Mouse (Mus musculus) forebrain, embryonic 11.5 days (tissue): ENCODE data around the gene Cenpa. TPM values are rescaled to one million over a fixed set of nuclear protein-coding genes. Genes with fewer than 3 reads are reported as not detected.
A peak's percentile ranks its signal among the peaks of the same experiment; 100 is the strongest.

Experiments
- ATAC-seq: fragments of 200-750 bp; cut with Nextera tagmentation; replicated peaks from 2 replicates; pipeline ENCODE4 v1.8.0; 2017; ENCODE audit warnings: moderate TSS enrichment; ENCODE audit not compliant: low FRiP score
- DNase-seq: peaks from one replicate; pipeline ENCODE4 v3.0.0-alpha.2; 2017; ENCODE audit warnings: low spot score
- H3K27ac ChIP-seq: fragments of 300-500 bp; sonication (generic); 2 replicates; pipeline ENCODE4 v1.5.1; 2014; ENCODE audit warnings: low read depth, low read length
- H3K27me3 ChIP-seq: fragments of 300-500 bp; sonication (generic); 2 replicates; pipeline ENCODE4 v1.6.1; 2014; ENCODE audit warnings: mild to moderate bottlenecking, low read length, mixed read lengths; ENCODE audit not compliant: control insufficient read depth, insufficient read depth
- H3K36me3 ChIP-seq: fragments of 300-500 bp; sonication (generic); 2 replicates; pipeline ENCODE4 v1.6.1; 2014; ENCODE audit warnings: mild to moderate bottlenecking, low read length, moderate library complexity, mixed read lengths; ENCODE audit not compliant: control insufficient read depth, insufficient read depth
- H3K4me1 ChIP-seq: fragments of 300-500 bp; sonication (generic); replicated peaks from 2 replicates; pipeline ENCODE4 v1.6.1; 2014; ENCODE audit warnings: low read length, mixed read lengths; ENCODE audit not compliant: control insufficient read depth, insufficient read depth
- H3K4me2 ChIP-seq: fragments of 300-500 bp; sonication (generic); 2 replicates; pipeline ENCODE4 v1.6.1; 2014; ENCODE audit warnings: low read depth, mild to moderate bottlenecking, low read length, moderate library complexity, mixed read lengths; ENCODE audit not compliant: severe bottlenecking
- H3K4me3 ChIP-seq: fragments of 300-500 bp; sonication (generic); 2 replicates; pipeline ENCODE4 v1.5.1; 2014; ENCODE audit warnings: low read depth, low read length
- H3K9ac ChIP-seq: fragments of 300-500 bp; sonication (generic); 2 replicates; pipeline ENCODE4 v1.6.1; 2014; ENCODE audit warnings: low read length
- H3K9me3 ChIP-seq: fragments of 300-500 bp; sonication (generic); 2 replicates; pipeline ENCODE4 v1.6.1; 2016; ENCODE audit warnings: low read length, mixed read lengths; ENCODE audit not compliant: control insufficient read depth
- WGBS: fragments of 180-500 bp; shearing (Covaris S2); extraction: QIAGEN DNeasy Blood & Tissue Kit; methylation state at CpG from one replicate; pipeline ENCODE4 v1.1.7; 2014; 5-methylcytosine and 5-hydroxymethylcytosine counted together
- microRNA-seq: library from miRNA; unstranded; fragments of <30 nt; microRNA quantifications from one replicate; pipeline ENCODE4, GENCODE M21; 2016; ENCODE audit not compliant: insufficient number of aligned reads
- polyA plus RNA-seq: library from polyadenylated mRNA; unstranded; fragments of >200 nt; fragmentation: Nextera tagmentation; extraction: Ambion mirVana; gene quantifications from 2 replicates; pipeline ENCODE4 v1.2.1, GENCODE M21; 2014

Gene Cenpa
- polyA plus RNA-seq, 1 experiment from 2014 or later, result 447 TPM

DNA sequence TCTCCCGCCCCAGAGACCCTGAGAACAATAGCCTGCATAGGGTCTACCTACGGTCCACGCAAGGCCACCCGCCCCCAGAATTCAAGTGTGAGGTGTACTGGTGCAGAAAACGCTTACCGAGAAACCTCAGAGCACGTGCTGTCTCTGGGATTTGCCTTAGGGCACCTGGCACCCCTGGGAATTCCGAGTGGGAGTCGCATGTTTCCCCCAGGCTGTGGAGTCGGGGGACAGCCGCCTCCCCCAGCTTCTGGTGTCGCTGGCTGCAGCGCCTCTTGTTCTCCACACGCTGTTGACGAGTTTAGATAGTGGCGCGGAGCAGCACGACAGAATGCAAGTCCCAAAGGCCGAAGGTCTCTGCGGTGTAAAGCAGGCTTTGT is 46.7 kb downstream of the Cenpa start:
- Histone ChIP-seq H3K27me3 (no peaks in the 10 kb centered on the region), H3K9me3 (no peaks in the 10 kb centered on the region), H3K4me3 (peak overlapping the region; percentile 66), H3K27ac (peak overlapping the region; percentile 65), H3K4me2 (peak overlapping the region; percentile 95), H3K36me3 (no peaks in the 10 kb centered on the region), H3K4me1 (peaks cover 6% of the 10 kb centered on the region; the same call in 1 of the 2 replicates), H3K9ac (peak overlapping the region; percentile 88)
- WGBS, result under 1% methylated on average over 20 of the region's 20 CpGs
- DNase-seq, result peak; percentile 71
- 0 out of 2 replicates have a peak, but pooled peaks have one; percentile 4 for ATAC-seq

DNA sequence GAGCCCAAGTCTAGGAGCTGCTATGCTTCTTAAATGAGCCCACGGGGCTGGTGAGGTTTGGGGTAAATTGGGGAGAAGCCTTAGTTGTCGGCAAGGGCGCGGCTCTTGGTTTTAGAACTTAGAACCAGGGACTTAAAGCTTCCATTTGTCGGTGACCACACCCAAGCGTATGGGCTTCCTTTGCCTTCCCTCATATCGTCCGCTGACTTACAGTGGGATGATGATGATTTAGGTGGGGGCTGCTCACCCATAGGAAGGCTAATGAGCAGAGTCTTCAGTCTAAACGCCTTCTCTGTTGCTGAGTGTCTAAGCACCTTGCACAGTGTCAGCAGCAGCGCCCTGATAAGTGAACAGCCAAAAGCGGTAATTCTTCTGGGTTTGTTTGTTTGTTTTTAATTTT is 47.1 kb downstream of the Cenpa start:
- H3K9ac ChIP-seq, result peak overlapping the region; percentile 88
- no peaks in the 10 kb centered on the region for H3K36me3 ChIP-seq
- H3K27me3 ChIP-seq, result no peaks in the 10 kb centered on the region
- ATAC-seq (no peak), DNase-seq (no peak)
- 20% methylated on average over 11 of the region's 11 CpGs for WGBS
- peak overlapping the region; percentile 95 for H3K4me2 ChIP-seq
- peaks cover 9% of the 10 kb centered on the region; the same call in 1 of the 2 replicates for H3K4me1 ChIP-seq
- H3K4me3 ChIP-seq, result peak overlapping the region; percentile 66
- peak overlapping the region; percentile 65; the same call in 1 of the 2 replicates for H3K27ac ChIP-seq
- H3K9me3 ChIP-seq, result no peaks in the 10 kb centered on the region

DNA sequence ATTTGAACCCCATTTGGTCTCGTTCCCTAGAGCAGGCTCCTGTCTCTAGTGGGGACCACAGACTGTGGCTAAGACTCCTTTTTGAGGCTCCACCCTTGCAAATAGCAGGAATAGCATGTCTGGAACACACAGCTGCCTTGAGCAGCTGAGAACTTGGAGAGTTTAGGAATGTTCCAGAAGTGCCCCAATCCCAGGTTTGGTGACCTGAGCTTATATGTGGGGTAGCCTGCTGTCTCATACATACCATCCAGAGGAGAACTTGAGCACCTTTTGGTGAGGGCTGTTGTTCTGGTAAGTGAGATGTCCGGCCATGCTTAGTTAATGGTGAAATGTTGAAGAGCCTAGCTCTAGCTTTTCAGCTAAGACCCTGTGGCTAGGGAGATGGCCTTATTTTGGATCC is 49.7 kb downstream of the Cenpa start:
- 91% methylated on average over 2 of the region's 2 CpGs for WGBS
- Histone ChIP-seq H3K27me3 (no peaks in the 10 kb centered on the region), H3K4me2 (no peak overlapping the region), H3K36me3 (no peaks in the 10 kb centered on the region), H3K4me3 (no peak overlapping the region), H3K4me1 (peaks cover 11% of the 10 kb centered on the region; the same call in 1 of the 2 replicates), H3K27ac (no peak overlapping the region), H3K9ac (no peak overlapping the region), H3K9me3 (no peaks in the 10 kb centered on the region)
- ATAC-seq, result no peak
- DNase-seq, result no peak

DNA sequence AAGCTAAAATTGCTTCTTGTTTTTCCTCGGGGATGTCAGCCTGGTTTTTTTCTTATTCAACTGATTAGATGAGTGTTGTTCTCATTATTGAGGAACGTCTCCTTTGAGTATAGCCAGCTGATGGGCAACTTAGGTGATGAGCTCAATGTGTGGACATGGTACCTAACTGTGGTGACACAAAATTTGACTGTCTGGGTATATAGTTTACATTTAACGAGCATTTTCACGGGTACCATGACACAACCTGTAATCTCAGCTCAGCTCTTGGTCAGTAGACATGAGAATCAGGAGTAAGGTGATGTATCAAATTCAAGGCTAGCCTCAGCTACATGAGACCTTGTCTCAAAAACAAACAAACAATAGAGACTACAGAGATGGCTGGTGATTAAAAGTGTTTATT is 50.9 kb downstream of the Cenpa start:
- H3K4me1 ChIP-seq, result peaks cover 11% of the 10 kb centered on the region; the same call in 1 of the 2 replicates

DNA sequence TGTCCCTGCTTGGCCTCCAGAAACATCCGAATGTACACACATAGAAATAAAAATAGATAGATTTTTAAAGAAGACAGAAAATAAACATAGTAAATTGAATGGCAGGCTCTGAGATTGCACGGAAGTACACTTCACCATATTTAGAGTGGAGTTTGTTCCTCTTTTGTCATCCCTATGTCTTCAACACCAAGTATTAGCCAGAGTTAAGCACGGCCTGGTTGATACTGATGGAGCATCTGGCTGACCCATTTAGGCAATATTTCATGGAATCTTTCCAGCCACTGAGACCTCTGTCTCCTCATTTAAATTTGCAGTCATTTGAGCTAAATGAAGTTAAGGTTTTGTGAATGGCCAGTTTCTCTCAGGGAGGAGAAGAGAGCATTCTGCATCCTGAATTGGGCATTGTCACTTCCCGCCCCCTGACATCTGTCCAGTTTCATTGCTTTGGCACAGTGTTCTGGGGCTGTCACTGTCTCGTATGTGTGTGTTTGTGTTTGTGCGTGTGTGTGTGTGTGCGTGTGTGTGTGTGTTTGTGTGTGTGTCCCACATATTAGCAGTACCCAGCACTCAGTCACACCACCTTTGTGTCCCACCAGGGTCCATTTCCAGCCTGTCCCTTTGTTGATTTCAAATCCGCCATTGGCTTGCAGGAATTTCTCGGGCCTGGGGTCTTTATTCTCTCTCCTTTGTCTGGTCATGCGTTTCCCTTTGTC is 51.6 kb downstream of the Cenpa start:
- Histone ChIP-seq H3K27me3 (no peaks in the 10 kb centered on the region), H3K4me1 (peaks cover 11% of the 10 kb centered on the region; the same call in 1 of the 2 replicates), H3K9me3 (no peaks in the 10 kb centered on the region), H3K4me2 (peak overlapping the region; percentile 26), H3K36me3 (no peaks in the 10 kb centered on the region; the same call in 1 of the 2 replicates), H3K4me3 (no peak overlapping the region), H3K9ac (peak overlapping the region; percentile 40), H3K27ac (peak overlapping the region; percentile 74)
- ATAC-seq (peak; percentile 49; the same call in 1 of the 2 replicates), DNase-seq (peak; percentile 58)
- 41% methylated on average over 10 of the region's 10 CpGs for WGBS

More for the DNA sequence above, 50.9 kb downstream of the Cenpa start:
- Histone ChIP-seq H3K27me3 (no peaks in the 10 kb centered on the region), H3K9me3 (no peaks in the 10 kb centered on the region), H3K27ac (no peak overlapping the region; the same call in 1 of the 2 replicates), H3K36me3 (no peaks in the 10 kb centered on the region; the same call in 1 of the 2 replicates), H3K4me2 (no peak overlapping the region), H3K4me3 (no peak overlapping the region), H3K9ac (no peak overlapping the region)
- WGBS, result 87% methylated on average over 4 of the region's 4 CpGs
- no peak for ATAC-seq
- no peak for DNase-seq

DNA sequence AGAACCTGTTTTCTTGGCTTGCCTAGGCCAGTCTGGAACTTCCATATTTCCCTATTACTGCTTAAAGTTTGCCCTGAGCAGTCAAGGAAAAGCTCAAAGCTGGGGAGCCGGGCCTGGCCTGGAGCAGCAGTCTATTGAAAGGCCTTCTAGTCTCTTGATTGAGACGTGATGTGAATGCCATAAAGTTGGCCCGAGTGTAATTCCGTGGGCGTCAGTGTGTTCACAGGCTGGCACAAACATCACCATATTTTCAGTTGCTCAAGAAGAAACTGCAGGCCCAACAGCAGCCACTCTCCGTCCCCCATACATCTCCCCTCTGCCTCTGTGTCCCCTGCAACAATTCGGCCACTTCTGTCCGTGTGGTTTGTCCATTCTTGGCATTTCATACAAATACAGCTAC is 55.4 kb downstream of the Cenpa start:
- H3K27me3 ChIP-seq, result no peaks in the 10 kb centered on the region
- ATAC-seq, result no peak

More for the DNA sequence above, 55.4 kb downstream of the Cenpa start:
- H3K4me2 ChIP-seq, result no peak overlapping the region
- no peak overlapping the region for H3K4me3 ChIP-seq
- WGBS, result 93% methylated on average over 8 of the region's 8 CpGs
- H3K27ac ChIP-seq, result no peak overlapping the region
- peaks cover 3% of the 10 kb centered on the region; the same call in 1 of the 2 replicates for H3K36me3 ChIP-seq
- H3K4me1 ChIP-seq, result peaks cover 11% of the 10 kb centered on the region; the same call in 1 of the 2 replicates
- no peaks in the 10 kb centered on the region for H3K9me3 ChIP-seq
- DNase-seq, result no peak
- no peak overlapping the region for H3K9ac ChIP-seq

Small RNA genes within 50 kb of the gene (microRNA-seq; reads per million reads assigned to microRNA genes)
- gene Mir5625, result not detected

Other genes with a start within 250 kb of the Cenpa start
- gene Otof, start 204.8 kb upstream of the Cenpa start, polyA plus RNA-seq, result 0.09 and 0.13 TPM in 2 replicates
- gene 1700001C02Rik, start 200.7 kb upstream of the Cenpa start, polyA plus RNA-seq, result not detected in 2 replicates
- gene Cib4, start 120.9 kb upstream of the Cenpa start, polyA plus RNA-seq, result not detected in 2 replicates
- 0.20 and 0.24 TPM in 2 replicates for gene Kcnk3, start 78.6 kb upstream of the Cenpa start, polyA plus RNA-seq
- 24.1 and 28.3 TPM in 2 replicates for gene Slc35f6, start 18.8 kb upstream of the Cenpa start, polyA plus RNA-seq
- gene Dpysl5, start 44.8 kb downstream of the Cenpa start, polyA plus RNA-seq, result 91.8 and 97.0 TPM in 2 replicates
- 37.5 and 39.7 TPM in 2 replicates for gene Mapre3, start 147.9 kb downstream of the Cenpa start, polyA plus RNA-seq
- gene Tmem214, start 201.2 kb downstream of the Cenpa start, polyA plus RNA-seq, result 49.8 and 52.2 TPM in 2 replicates
- 34.5 and 37.3 TPM in 2 replicates for gene Agbl5, start 221.9 kb downstream of the Cenpa start, polyA plus RNA-seq
- gene Ost4, start 241.0 kb downstream of the Cenpa start, polyA plus RNA-seq, result 339 and 356 TPM in 2 replicates
- gene Emilin1, start 246.6 kb downstream of the Cenpa start, polyA plus RNA-seq, result 44.6 and 44.7 TPM in 2 replicates